Mouse (Mus musculus) spleen, adult 2 months (tissue): ENCODE measurements at regions not wholly inside any gene's neighbourhood (a gene's known extent, or its start where the extent isn't known, plus 50 kb on each side); places are given as distances from the start of the nearest gene placed in this dataset.

Source experiments
- CTCF ChIP-seq: fragments of 200-500 bp; IDR thresholded peaks from 2 replicates; pipeline ENCODE4 v1.5.1; 2011; ENCODE audit warnings: mild to moderate bottlenecking, inconsistent platforms; ENCODE audit not compliant: insufficient read depth, insufficient read length, insufficient replicate concordance; ENCODE audit errors: extremely low read depth
- POLR2A ChIP-seq: fragments of 200-500 bp; IDR thresholded peaks from 2 replicates; pipeline ENCODE4 v1.6.1; 2011; ENCODE audit warnings: low read depth, low read length, inconsistent platforms

DNA sequence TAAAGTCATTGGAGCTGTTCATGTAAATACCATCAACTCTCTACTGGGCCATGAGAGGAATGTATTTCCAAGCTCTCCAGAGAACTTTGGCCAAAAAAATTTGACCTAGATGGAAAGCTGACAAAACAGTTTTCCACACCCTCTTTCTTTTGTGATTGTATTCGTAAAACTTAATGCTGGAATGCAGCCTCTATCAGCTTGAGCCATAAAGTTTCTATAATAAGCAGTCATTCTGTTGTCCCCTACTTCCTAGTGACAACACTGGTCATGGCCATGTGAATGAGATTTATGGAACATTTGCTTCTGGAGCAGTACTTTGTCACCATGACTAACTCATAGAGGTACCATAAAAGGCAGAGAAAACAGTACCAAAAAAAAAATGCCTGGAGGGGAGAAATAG lies 805.0 kb upstream of the Lrrc6 start:
- TF ChIP-seq CTCF (no peak), POLR2A (no peak)
